Mouse (Mus musculus) heart, embryonic 14.5 days (tissue): ENCODE results near the gene Olfr1393. TPM values are rescaled to one million over a fixed set of nuclear protein-coding genes. Genes with fewer than 3 reads are reported as not detected.
"Not testable (repeated sequence)": the region's sequence is repeated elsewhere in the genome, so short reads cannot be mapped to it uniquely, and the experiment has no call there.

Experiments
- ATAC-seq: fragments of 200-750 bp; cut with Nextera tagmentation; 2 replicates; pipeline ENCODE4 v1.8.0; 2017; ENCODE audit warnings: low read depth, moderate TSS enrichment; ENCODE audit not compliant: insufficient number of reproducible peaks, insufficient read depth, low FRiP score
- H3K27ac ChIP-seq, 2 experiments: fragments of 200-500 bp in 1 of 2; fragments of 300-500 bp in 1 of 2; sonication (generic) in 1 of 2; replicated peaks in 1 of 2; 2 replicates each; pipeline ENCODE4 v1.5.1; 2012 to 2014; ENCODE audit warnings: low read depth in 2 of 2, low read length in 2 of 2, control low read depth in 1 of 2, mild to moderate bottlenecking in 1 of 2, mixed read lengths in 1 of 2; ENCODE audit not compliant: control insufficient read depth in 1 of 2, insufficient read depth in 1 of 2
- H3K27me3 ChIP-seq: fragments of 300-500 bp; sonication (generic); 2 replicates; pipeline ENCODE4 v1.6.1; 2014; ENCODE audit warnings: mild to moderate bottlenecking, low read length, control low read depth; ENCODE audit not compliant: control insufficient read depth, insufficient read depth
- H3K36me3 ChIP-seq: fragments of 300-500 bp; sonication (generic); 2 replicates; pipeline ENCODE4 v1.6.1; 2014; ENCODE audit warnings: mild to moderate bottlenecking, control low read depth, low read length, mixed read lengths; ENCODE audit not compliant: control insufficient read depth, insufficient read depth
- H3K4me1 ChIP-seq, 2 experiments: fragments of 200-500 bp in 1 of 2; fragments of 300-500 bp in 1 of 2; sonication (generic) in 1 of 2; 2 replicates each; pipeline ENCODE4 v1.6.1; 2012 to 2014; ENCODE audit warnings: low read length in 2 of 2, control low read depth in 1 of 2, mixed read lengths in 1 of 2; ENCODE audit not compliant: control insufficient read depth in 2 of 2, insufficient read depth in 2 of 2
- H3K4me2 ChIP-seq: fragments of 300-500 bp; sonication (generic); 2 replicates; pipeline ENCODE4 v1.6.1; 2014; ENCODE audit warnings: mild to moderate bottlenecking, low read length
- H3K4me3 ChIP-seq, 2 experiments: fragments of 200-500 bp in 1 of 2; fragments of 300-500 bp in 1 of 2; sonication (generic) in 1 of 2; 2 replicates each; pipeline ENCODE4 v1.5.1; 2012 to 2014; ENCODE audit warnings: low read length in 2 of 2, mild to moderate bottlenecking in 2 of 2, control low read depth in 1 of 2, low read depth in 1 of 2, moderate library complexity in 1 of 2; ENCODE audit not compliant: control insufficient read depth in 1 of 2, insufficient read depth in 1 of 2
- H3K9ac ChIP-seq: fragments of 300-500 bp; sonication (generic); 2 replicates; pipeline ENCODE4 v1.6.1; 2014; ENCODE audit warnings: mild to moderate bottlenecking, low read length
- H3K9me3 ChIP-seq: fragments of 300-500 bp; sonication (generic); 2 replicates; pipeline ENCODE4 v1.6.1; 2016; ENCODE audit warnings: low read length, control low read depth; ENCODE audit not compliant: control insufficient read depth
- WGBS: fragments of 180-500 bp; shearing (Covaris S2); extraction: QIAGEN DNeasy Blood & Tissue Kit; methylation state at CpG from one replicate; pipeline ENCODE4 v1.1.7; 2014; 5-methylcytosine and 5-hydroxymethylcytosine counted together
- polyA plus RNA-seq: library from polyadenylated mRNA; unstranded; fragments of >200 nt; fragmentation: Nextera tagmentation; extraction: Ambion mirVana; gene quantifications from 2 replicates; pipeline ENCODE4 v1.2.1, GENCODE M21; 2014

The Olfr1393 gene
- polyA plus RNA-seq, 1 experiment from 2014 or later, result 0.35 TPM

GRCm38 (mm10) chr11:49271334-49271733, 6.8 kb upstream of the Olfr1393 start:
- H3K9me3 ChIP-seq, result no peaks in the 10 kb centered on the region
- H3K4me1 ChIP-seq, result peaks cover 13 to 18% of the 10 kb centered on the region in 2 experiments
- no peak for ATAC-seq
- H3K36me3 ChIP-seq, result no peaks in the 10 kb centered on the region
- no peak overlapping the region for H3K27ac ChIP-seq
- no peak overlapping the region for H3K4me2 ChIP-seq
- H3K4me3 ChIP-seq, result no peak overlapping the region
- H3K9ac ChIP-seq, result no peak overlapping the region
- 30% methylated on average over 7 of the region's 7 CpGs for WGBS
- no peaks in the 10 kb centered on the region for H3K27me3 ChIP-seq

DNA sequence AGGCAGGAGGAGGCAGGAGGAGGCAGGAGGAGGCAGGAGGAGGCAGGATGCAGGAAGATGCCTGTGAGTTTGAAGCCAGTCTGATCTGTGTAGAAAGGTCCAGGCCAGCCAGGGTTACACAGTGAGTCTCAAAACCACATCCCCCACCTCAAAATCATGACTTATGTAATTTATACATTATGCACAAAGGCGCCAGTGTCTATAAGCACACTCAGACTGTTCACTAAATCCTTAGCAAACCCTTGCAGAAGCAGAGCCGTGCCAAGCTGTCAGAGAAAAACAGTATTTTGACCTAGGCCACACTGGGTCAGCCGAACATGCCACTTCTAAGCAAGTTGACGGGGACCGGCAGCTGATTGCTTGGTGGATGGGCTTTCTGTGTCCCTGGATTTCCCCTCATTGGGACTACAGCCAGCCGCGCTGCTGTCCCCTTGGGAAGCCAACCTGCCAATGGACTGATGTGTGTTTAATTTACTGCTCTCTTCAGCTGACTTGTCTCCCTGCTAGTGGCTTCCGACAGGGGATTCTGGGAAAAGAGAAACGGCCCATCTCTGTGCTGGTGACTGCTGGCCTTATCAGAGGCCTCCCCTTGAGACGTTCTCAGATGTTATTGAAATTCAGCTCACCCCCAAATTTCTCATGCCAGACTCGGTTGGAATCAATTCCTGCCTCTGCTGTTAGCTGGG, 4.1 kb upstream of the Olfr1393 start:
- no peak for ATAC-seq
- Histone ChIP-seq H3K4me2 (no peak overlapping the region), H3K36me3 (no peaks in the 10 kb centered on the region), H3K27me3 (no peaks in the 10 kb centered on the region), H3K4me3 (no peak overlapping the region), H3K27ac (no peak overlapping the region), H3K9me3 (no peaks in the 10 kb centered on the region), H3K4me1 (no peaks in the 10 kb centered on the region), H3K9ac (no peak overlapping the region)
- WGBS, result 68% methylated on average over 11 of the region's 11 CpGs

GRCm38 (mm10) chr11:49284982-49285381, 6.9 kb downstream of the Olfr1393 start, which contains the start of gene Olfr1392:
Olfr1392 (plus strand) TSS chr11:49285282.
- not testable (repeated sequence) for H3K36me3 ChIP-seq, H3K9ac ChIP-seq, ATAC-seq, H3K4me2 ChIP-seq, H3K9me3 ChIP-seq, H3K4me1 ChIP-seq, H3K27me3 ChIP-seq, H3K4me3 ChIP-seq, H3K27ac ChIP-seq
- 41% methylated on average over 1 of the region's 1 CpGs for WGBS

DNA sequence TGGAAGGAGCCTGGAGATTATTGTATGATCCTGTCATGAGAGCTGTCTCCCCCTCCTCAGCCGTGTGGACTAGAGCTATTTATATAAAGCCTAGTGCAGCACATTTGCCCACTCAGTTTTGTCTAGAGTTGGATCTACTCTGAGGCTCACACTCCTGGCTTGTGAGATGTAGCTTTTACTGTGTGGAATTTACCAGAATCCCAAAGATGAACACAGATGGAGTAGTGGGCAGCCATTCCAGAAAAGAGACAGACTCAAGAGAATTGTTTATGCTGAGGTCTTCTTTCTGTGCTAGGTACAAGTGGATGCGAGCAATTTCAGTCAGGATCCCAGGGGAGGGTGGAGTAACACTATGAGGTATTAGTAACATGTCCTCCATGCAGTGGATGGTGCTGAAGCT, 9.1 kb downstream of the Olfr1393 start:
- no peaks in the 10 kb centered on the region for H3K36me3 ChIP-seq
- no peak overlapping the region for H3K4me2 ChIP-seq
- 61% methylated on average over 2 of the region's 2 CpGs for WGBS
- no peaks in the 10 kb centered on the region for H3K4me1 ChIP-seq
- H3K27ac ChIP-seq, result no peak overlapping the region
- H3K27me3 ChIP-seq, result no peaks in the 10 kb centered on the region
- no peak overlapping the region for H3K9ac ChIP-seq
- no peak overlapping the region for H3K4me3 ChIP-seq
- ATAC-seq, result no peak
- H3K9me3 ChIP-seq, result no peaks in the 10 kb centered on the region

- no peaks in the 10 kb centered on the region for H3K9me3 ChIP-seq
- 70% methylated on average over 3 of the region's 3 CpGs for WGBS
- no peak overlapping the region for H3K9ac ChIP-seq
- no peak overlapping the region for H3K4me3 ChIP-seq
- ATAC-seq, result no peak
- no peaks in the 10 kb centered on the region for H3K27me3 ChIP-seq
- no peak overlapping the region for H3K27ac ChIP-seq
- H3K4me2 ChIP-seq, result no peak overlapping the region
- no peaks in the 10 kb centered on the region for H3K4me1 ChIP-seq
- H3K36me3 ChIP-seq, result no peaks in the 10 kb centered on the region
Observed at GRCm38 (mm10) chr11:49292777-49293176, 14.7 kb downstream of the Olfr1393 start.

DNA sequence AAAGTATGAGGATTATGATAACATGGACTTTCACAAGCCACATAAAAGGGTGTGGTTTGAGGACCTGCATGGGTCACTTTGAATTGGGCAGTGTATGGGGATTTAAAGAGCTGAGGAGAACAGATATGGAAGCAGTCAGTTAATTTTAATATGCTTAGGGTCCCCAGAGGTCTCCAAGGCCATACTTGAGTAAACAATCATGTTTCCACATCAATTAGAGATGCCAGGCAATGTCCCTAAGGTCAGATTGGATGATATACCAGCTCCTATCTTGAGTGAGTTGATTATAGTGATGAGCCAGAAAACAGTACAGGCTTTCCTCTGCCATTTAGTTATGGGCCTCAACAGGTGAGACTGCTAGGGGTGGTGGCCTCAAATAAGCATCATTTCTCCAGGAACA, 26.3 kb downstream of the Olfr1393 start, which contains the start of gene Olfr10:
Gene Olfr10, plus strand, starts transcription at position 301 of the 400 bp plus-strand sequence.
- no peaks in the 10 kb centered on the region for H3K9me3 ChIP-seq
- H3K27me3 ChIP-seq, result no peaks in the 10 kb centered on the region
- H3K4me1 ChIP-seq, result no peaks in the 10 kb centered on the region
- H3K27ac ChIP-seq, result no peak within 1 kb of the TSS
- ATAC-seq, result no peak
- no peak within 1 kb of the TSS for H3K4me2 ChIP-seq
- H3K9ac ChIP-seq, result no peak within 1 kb of the TSS
- no peaks in the 10 kb centered on the region for H3K36me3 ChIP-seq
- no peak within 1 kb of the TSS for H3K4me3 ChIP-seq

GRCm38 (mm10) chr11:49308547-49308946, 30.4 kb downstream of the Olfr1393 start:
- not testable (repeated sequence) for H3K9me3 ChIP-seq, H3K9ac ChIP-seq, H3K27ac ChIP-seq, H3K4me2 ChIP-seq, H3K4me3 ChIP-seq, H3K36me3 ChIP-seq, H3K4me1 ChIP-seq, ATAC-seq, H3K27me3 ChIP-seq
- WGBS, result 73% methylated on average over 5 of the region's 5 CpGs

- no peaks in the 10 kb centered on the region for H3K4me1 ChIP-seq
- ATAC-seq, result no peak
- H3K27ac ChIP-seq, result no peak within 1 kb of the TSS
- no peak within 1 kb of the TSS for H3K4me3 ChIP-seq
- no peaks in the 10 kb centered on the region for H3K9me3 ChIP-seq
- no peak within 1 kb of the TSS for H3K9ac ChIP-seq
- WGBS, result 66% methylated on average over 2 of the region's 2 CpGs
- no peak within 1 kb of the TSS for H3K4me2 ChIP-seq
- no peaks in the 10 kb centered on the region for H3K27me3 ChIP-seq
- H3K36me3 ChIP-seq, result no peaks in the 10 kb centered on the region
Observed at GRCm38 (mm10) chr11:49322442-49322841, 44.3 kb downstream of the Olfr1393 start, which contains the start of gene Olfr1391. Olfr1391 (plus strand) TSS chr11:49322742.
